Mouse (Mus musculus): Measurements from ENCODE around the gene 2300002M23Rik. TPM values are rescaled to one million over a fixed set of nuclear protein-coding genes. Genes with fewer than 3 reads are reported as not detected.

2300002M23Rik gene
- polyA plus RNA-seq, 1 experiment from 2014 or later, result not detected

DNA sequence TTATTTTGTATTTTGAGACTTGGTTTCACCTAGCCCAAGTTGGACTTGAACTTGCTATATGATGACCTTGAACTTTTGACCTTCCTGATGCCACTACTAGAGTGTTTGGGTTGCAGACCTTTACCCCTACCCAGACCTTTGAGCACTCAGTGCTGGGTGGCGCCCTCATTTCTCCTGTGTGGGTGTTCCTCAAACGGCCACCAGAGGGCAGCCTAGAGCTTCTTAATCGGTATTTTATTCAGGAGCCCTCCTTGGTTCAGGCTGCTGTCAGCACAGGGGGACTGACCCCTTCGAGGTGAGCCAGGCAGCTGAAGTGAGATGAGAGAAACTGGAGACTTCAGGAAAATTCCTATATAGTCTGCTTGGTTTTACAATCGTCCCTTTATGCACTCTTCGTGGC, 22.6 kb upstream of the 2300002M23Rik start:
- H3K9me3 ChIP-seq, result no peaks in the 10 kb centered on the region

DNA sequence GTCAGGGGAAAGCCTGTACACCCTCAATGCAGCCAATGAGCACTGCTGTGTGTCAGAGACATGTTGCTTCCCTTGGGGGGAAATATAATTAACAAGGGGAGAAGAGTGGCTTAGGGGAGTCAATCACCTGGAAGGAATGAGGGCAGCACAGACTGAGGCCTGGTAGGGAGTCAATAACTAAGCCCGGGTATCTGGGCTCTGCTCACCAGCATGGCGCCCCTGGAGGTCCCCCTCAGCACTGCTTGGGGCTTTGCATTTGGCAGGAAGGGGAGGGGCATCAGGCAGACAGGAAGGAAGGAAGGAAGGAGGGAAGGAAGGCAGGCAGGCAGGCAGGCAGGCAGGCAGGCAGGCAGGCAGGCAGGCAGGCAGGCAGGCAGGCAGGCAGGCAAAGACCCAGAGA, 19.8 kb upstream of the 2300002M23Rik start:
- no peaks in the 10 kb centered on the region for H3K36me3 ChIP-seq
- H3K4me3 ChIP-seq, result no peak overlapping the region

More for the DNA sequence above, 22.6 kb upstream of the 2300002M23Rik start:
- Histone ChIP-seq H3K27ac (no peak overlapping the region), H3K27me3 (ENCODE audit: insufficient read depth, poor library complexity, severe bottlenecking) (0 out of 2 replicates have a peak, but pooled peaks cover 3% of the 10 kb centered on the region), H3K36me3 (no peaks in the 10 kb centered on the region), H3K4me3 (no peak overlapping the region), H3K4me1 (replicated peaks) (peaks cover 39% of the 10 kb centered on the region)
- WGBS, result 32% methylated on average over 6 of the region's 6 CpGs
- DNase-seq (ENCODE audit: low spot score), result peak; percentile 69

DNA sequence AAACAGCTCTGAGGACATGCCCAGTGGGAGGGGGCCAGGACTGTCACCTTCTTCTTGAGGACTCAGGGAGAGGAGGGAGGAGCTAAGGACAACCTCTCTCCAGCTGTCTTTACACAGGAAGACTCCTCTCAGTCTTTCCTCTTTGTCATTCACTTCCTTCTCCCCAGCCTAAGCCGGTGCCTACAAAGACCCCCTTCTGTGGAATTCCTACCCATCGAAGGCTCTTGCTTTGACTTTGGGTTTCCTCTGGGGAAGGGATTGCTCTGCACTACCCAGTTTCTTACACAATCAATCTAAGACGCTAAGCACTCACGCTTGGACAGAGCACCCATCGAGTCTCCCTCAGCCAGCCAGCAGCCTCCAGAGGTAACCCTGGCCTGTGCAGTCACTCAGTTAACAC, 18.6 kb upstream of the 2300002M23Rik start:
- WGBS, result 13% methylated on average over 5 of the region's 5 CpGs

More for the DNA sequence above, 19.8 kb upstream of the 2300002M23Rik start:
- Histone ChIP-seq H3K27me3 (ENCODE audit: insufficient read depth, poor library complexity, severe bottlenecking) (0 out of 2 replicates have a peak, but pooled peaks cover 3% of the 10 kb centered on the region), H3K4me1 (replicated peaks) (peaks cover 48% of the 10 kb centered on the region), H3K27ac (peak overlapping the region; percentile 12; the same call in 1 of the 2 replicates), H3K9me3 (no peaks in the 10 kb centered on the region)
- 54% methylated on average over 2 of the region's 2 CpGs for WGBS
- no peak for DNase-seq (ENCODE audit: low spot score)

GRCm38 (mm10) chr17:35549437-35550142, 17.7 kb upstream of the 2300002M23Rik start:
- Histone ChIP-seq H3K27me3 (ENCODE audit: insufficient read depth, poor library complexity, severe bottlenecking) (0 out of 2 replicates have a peak, but pooled peaks cover 3% of the 10 kb centered on the region), H3K4me3 (no peak overlapping the region), H3K4me1 (replicated peaks) (peaks cover 32% of the 10 kb centered on the region), H3K27ac (no peak overlapping the region; the same call in 1 of the 2 replicates), H3K9me3 (no peaks in the 10 kb centered on the region), H3K36me3 (no peaks in the 10 kb centered on the region)
- 50% methylated on average over 15 of the region's 15 CpGs for WGBS
- DNase-seq (ENCODE audit: low spot score), result no peak

More for the DNA sequence above, 18.6 kb upstream of the 2300002M23Rik start:
- H3K4me1 ChIP-seq (replicated peaks), result peaks cover 38% of the 10 kb centered on the region
- H3K36me3 ChIP-seq, result no peaks in the 10 kb centered on the region
- no peak for DNase-seq (ENCODE audit: low spot score)
- no peak overlapping the region for H3K4me3 ChIP-seq
- 0 out of 2 replicates have a peak, but pooled peaks cover 3% of the 10 kb centered on the region for H3K27me3 ChIP-seq (ENCODE audit: insufficient read depth, poor library complexity, severe bottlenecking)
- no peaks in the 10 kb centered on the region for H3K9me3 ChIP-seq
- H3K27ac ChIP-seq, result no peak overlapping the region

- H3K27ac ChIP-seq, result no peak overlapping the region
- H3K9me3 ChIP-seq, result no peaks in the 10 kb centered on the region
- H3K27me3 ChIP-seq (ENCODE audit: insufficient read depth, poor library complexity, severe bottlenecking), result 0 out of 2 replicates have a peak, but pooled peaks cover 3% of the 10 kb centered on the region
- H3K4me3 ChIP-seq, result no peak overlapping the region
- no peak for DNase-seq (ENCODE audit: low spot score)
- 95% methylated on average over 4 of the region's 4 CpGs for WGBS
- H3K4me1 ChIP-seq (replicated peaks), result peaks cover 32% of the 10 kb centered on the region
- H3K36me3 ChIP-seq, result no peaks in the 10 kb centered on the region
These were observed 17.1 kb upstream of the 2300002M23Rik start for GRCm38 (mm10) chr17:35550143-35550494.

DNA sequence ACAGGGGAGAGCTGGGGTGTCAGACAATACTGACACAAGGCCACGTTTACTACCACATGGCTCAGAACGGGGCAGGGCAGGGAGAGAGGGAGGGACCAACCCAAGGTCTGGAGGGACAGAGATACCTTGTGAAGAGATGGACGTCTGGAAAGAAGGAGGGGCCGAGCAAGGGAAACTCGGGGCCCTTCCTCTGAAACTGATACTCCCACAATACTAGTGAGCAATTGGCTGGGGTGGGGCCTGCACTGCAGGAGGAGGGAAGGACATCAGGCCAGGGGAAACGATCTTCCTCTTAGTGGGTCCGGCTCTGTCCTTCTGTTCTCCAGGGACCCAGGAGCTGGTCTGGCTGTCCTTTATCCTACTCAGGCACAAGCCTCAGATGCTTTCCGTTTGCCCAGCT, 16.4 kb upstream of the 2300002M23Rik start:
- no peaks in the 10 kb centered on the region for H3K9me3 ChIP-seq
- no peak overlapping the region for H3K27ac ChIP-seq
- peaks cover 32% of the 10 kb centered on the region for H3K4me1 ChIP-seq (replicated peaks)
- H3K36me3 ChIP-seq, result no peaks in the 10 kb centered on the region
- no peak for DNase-seq (ENCODE audit: low spot score)
- H3K4me3 ChIP-seq, result no peak overlapping the region
- 56% methylated on average over 8 of the region's 8 CpGs for WGBS
- H3K27me3 ChIP-seq (ENCODE audit: insufficient read depth, poor library complexity, severe bottlenecking), result 0 out of 2 replicates have a peak, but pooled peaks cover 3% of the 10 kb centered on the region

GRCm38 (mm10) chr17:35551881-35552414, 15.3 kb upstream of the 2300002M23Rik start, which contains the start of gene Cdsn:
Cdsn (plus strand) TSS chr17:35552128.
- WGBS, result 68% methylated on average over 10 of the region's 10 CpGs
- Histone ChIP-seq H3K9me3 (no peaks in the 10 kb centered on the region), H3K27me3 (ENCODE audit: insufficient read depth, poor library complexity, severe bottlenecking) (0 out of 2 replicates have a peak, but pooled peaks cover 3% of the 10 kb centered on the region), H3K4me3 (no peak within 1 kb of the TSS), H3K4me1 (replicated peaks) (peaks cover 21% of the 10 kb centered on the region), H3K27ac (0 out of 2 replicates have a peak within 1 kb of the TSS, but pooled peaks have one; percentile 41), H3K36me3 (no peaks in the 10 kb centered on the region)
- DNase-seq (ENCODE audit: low spot score), result no peak

- no peaks in the 10 kb centered on the region for H3K9me3 ChIP-seq
- 82% methylated on average over 5 of the region's 5 CpGs for WGBS
- H3K4me1 ChIP-seq (replicated peaks), result peaks cover 12% of the 10 kb centered on the region
- no peak overlapping the region for H3K27ac ChIP-seq
- no peak for DNase-seq (ENCODE audit: low spot score)
- no peaks in the 10 kb centered on the region for H3K36me3 ChIP-seq
- H3K27me3 ChIP-seq (ENCODE audit: insufficient read depth, poor library complexity, severe bottlenecking), result no peaks in the 10 kb centered on the region
- H3K4me3 ChIP-seq, result no peak overlapping the region
These were observed 12.9 kb upstream of the 2300002M23Rik start for GRCm38 (mm10) chr17:35554321-35554720.

- 91% methylated on average over 18 of the region's 18 CpGs for WGBS
- H3K27me3 ChIP-seq (ENCODE audit: insufficient read depth, poor library complexity, severe bottlenecking), result no peaks in the 10 kb centered on the region
These were observed 12.4 kb upstream of the 2300002M23Rik start for GRCm38 (mm10) chr17:35554761-35555397.

GRCm38 (mm10) chr17:35556186-35556765, 11.0 kb upstream of the 2300002M23Rik start:
- no peak for DNase-seq (ENCODE audit: low spot score)
- 93% methylated on average over 13 of the region's 13 CpGs for WGBS
- H3K27me3 ChIP-seq (ENCODE audit: insufficient read depth, poor library complexity, severe bottlenecking), result no peaks in the 10 kb centered on the region
- no peaks in the 10 kb centered on the region for H3K36me3 ChIP-seq
- no peak overlapping the region for H3K4me3 ChIP-seq
- no peaks in the 10 kb centered on the region for H3K9me3 ChIP-seq
- H3K27ac ChIP-seq, result no peak overlapping the region
- H3K4me1 ChIP-seq (replicated peaks), result peaks cover 11% of the 10 kb centered on the region

More at GRCm38 (mm10) chr17:35554761-35555397, 12.4 kb upstream of the 2300002M23Rik start:
- Histone ChIP-seq H3K9me3 (no peaks in the 10 kb centered on the region), H3K4me1 (replicated peaks) (peaks cover 7% of the 10 kb centered on the region), H3K4me3 (no peak overlapping the region), H3K36me3 (no peaks in the 10 kb centered on the region), H3K27ac (no peak overlapping the region)
- no peak for DNase-seq (ENCODE audit: low spot score)

GRCm38 (mm10) chr17:35556812-35557211, 10.4 kb upstream of the 2300002M23Rik start:
- Histone ChIP-seq H3K36me3 (no peaks in the 10 kb centered on the region), H3K4me1 (replicated peaks) (peaks cover 9% of the 10 kb centered on the region), H3K9me3 (no peaks in the 10 kb centered on the region), H3K4me3 (no peak overlapping the region), H3K27me3 (ENCODE audit: insufficient read depth, poor library complexity, severe bottlenecking) (no peaks in the 10 kb centered on the region), H3K27ac (no peak overlapping the region)
- peak; percentile 60 for DNase-seq (ENCODE audit: low spot score)
- 34% methylated on average over 5 of the region's 5 CpGs for WGBS

DNA sequence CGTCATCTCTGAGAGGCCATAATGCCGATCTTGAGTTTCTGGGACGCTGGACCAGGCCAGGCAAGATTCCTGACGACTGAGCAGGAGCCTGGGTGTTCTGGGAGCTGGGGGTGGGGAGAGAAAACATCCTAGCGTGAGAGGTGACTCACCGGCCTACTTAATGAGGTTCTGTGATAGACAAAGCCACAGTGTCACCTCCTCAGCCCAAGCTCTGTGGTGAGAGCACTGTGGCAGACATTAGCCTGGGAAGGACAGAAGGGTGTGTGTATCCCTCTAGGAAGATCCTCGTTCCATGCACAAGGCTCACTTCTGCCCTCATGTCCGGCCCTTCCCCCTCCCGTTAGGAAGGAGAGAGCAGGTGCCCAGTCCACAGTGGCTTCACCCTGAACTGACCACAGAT, 9.9 kb upstream of the 2300002M23Rik start:
- Histone ChIP-seq H3K4me1 (replicated peaks) (peaks cover 4% of the 10 kb centered on the region), H3K27ac (no peak overlapping the region), H3K4me3 (no peak overlapping the region), H3K27me3 (ENCODE audit: insufficient read depth, poor library complexity, severe bottlenecking) (no peaks in the 10 kb centered on the region), H3K36me3 (no peaks in the 10 kb centered on the region), H3K9me3 (no peaks in the 10 kb centered on the region)
- 82% methylated on average over 9 of the region's 9 CpGs for WGBS
- DNase-seq (ENCODE audit: low spot score), result no peak

All from hindbrain, embryonic 10.5 days (tissue).